Mouse (Mus musculus) kidney, adult 2 months (tissue): ENCODE measurements around the gene Gm43552.

Experiments
- CTCF ChIP-seq: fragments of 200-500 bp; conservative IDR thresholded peaks from 2 replicates; pipeline ENCODE4 v1.5.1; 2011; ENCODE audit warnings: low read depth, mild to moderate bottlenecking, control low read depth, low read length, moderate library complexity, mixed read lengths; ENCODE audit not compliant: insufficient read depth, insufficient read length
- POLR2A ChIP-seq: fragments of 200-500 bp; IDR thresholded peaks from one replicate; pipeline ENCODE4 v1.6.1; 2011; ENCODE audit warnings: low read depth, low read length, control low read depth

DNA sequence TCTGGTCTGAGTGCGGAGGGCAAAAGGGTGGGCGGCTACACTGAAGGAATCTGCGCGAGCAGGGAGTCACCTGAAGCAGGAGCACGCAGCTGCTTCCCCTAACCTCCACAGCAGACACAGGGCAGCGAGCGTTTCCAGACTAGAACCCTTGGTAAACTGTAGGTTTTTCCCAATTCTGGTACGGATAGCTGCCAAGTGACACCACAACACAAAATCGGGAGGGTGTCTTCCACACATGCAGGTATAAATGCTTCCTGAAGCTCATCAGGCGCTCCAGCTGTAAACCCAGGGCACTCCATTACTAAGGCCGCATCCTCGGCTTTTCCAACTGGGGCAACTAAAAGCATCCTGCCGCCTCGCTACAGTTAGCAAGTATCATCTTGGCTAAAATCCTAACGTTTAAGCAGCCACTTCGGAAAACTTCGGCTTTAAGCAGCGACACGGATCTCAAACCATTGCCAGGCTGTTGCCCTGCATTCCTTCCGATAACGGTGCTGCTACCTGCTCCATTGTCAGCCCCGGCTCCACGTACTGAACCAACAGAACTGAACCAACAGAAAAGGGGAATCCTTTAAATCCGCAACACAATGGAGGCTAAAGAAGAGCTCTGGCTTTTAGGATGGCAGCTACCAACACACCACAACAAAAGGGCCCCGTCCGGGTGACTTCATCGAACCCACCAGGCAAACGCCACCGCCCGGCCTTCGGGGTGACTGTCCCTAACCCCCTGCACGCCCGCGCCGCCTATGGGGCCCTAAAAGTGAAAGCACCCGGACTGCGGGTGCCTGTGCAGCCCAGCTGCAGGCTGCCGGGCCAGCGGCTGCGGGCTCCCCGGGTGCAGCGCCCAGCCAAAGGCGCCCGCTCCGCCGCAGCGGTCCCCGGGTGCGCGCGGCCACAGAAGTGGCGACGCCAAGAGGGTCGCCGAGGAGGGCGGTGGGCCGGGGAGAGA lies 592 bp downstream of the Gm43552 start:
- TF ChIP-seq CTCF (0 out of 2 replicates have a peak, but pooled peaks have one; percentile 3), POLR2A (no peak)
